Mouse (Mus musculus): Measurements from ENCODE around the gene Slc39a13. TPM values are rescaled to one million over a fixed set of nuclear protein-coding genes. Genes with fewer than 3 reads are reported as not detected.
A peak's percentile ranks its signal among the peaks of the same experiment; 100 is the strongest.

The Slc39a13 gene
- total and polyA plus RNA-seq, 2 experiments from 2014 or later = 22.3 to 26.8 TPM

DNA sequence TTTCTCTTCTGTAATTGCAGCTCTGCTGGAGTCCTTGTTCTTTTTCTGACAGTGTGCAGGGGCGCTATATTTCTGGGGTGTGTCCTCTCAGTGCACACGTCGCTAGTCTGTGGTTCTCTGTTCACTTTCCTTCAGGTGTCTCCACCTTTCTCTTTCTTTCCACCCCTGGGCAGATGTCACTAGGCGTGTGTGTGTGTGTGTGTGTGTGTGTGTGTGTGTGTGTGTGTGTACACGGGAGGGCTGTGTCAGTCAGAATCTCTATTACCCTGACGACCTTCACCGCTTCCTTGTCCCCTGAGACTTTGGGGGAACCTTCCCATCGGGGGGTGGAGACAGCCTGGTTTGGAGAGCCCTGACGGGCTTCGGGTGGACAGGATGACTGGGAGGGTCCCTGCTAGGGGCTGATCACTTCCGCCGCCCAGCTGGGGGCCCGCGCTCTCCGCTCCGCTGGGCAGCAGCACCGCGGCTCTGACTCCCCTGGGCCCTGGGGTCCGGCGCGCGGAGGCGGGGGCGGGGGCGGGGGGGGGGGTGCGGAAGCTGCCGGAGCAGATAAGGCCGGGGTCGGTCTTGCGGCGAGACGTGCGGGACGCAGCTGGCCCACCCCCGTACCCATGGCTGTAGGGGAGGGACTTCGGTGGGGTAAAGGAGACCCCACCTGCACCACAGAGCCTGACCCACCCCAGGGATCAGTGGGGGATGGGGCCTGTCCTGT is 8.3 kb upstream of the Slc39a13 start:
- peak overlapping the region; percentile 49 for H3K4me3 ChIP-seq (ENCODE audit: low read depth, low read length)
- H3K9me3 ChIP-seq (ENCODE audit: low read length) = no peaks in the 10 kb centered on the region
- H3K4me1 ChIP-seq (ENCODE audit: insufficient read depth) = 0 out of 2 replicates have a peak, but pooled peaks cover 9% of the 10 kb centered on the region
- peak overlapping the region; percentile 91 for H3K4me2 ChIP-seq (ENCODE audit: low read depth)
- TF ChIP-seq CTCF (IDR thresholded peaks at IDR 0.05; ENCODE audit: low read depth) = peak; percentile 29; the same call in 1 of the 2 replicates
- no peaks in the 10 kb centered on the region for H3K27me3 ChIP-seq (ENCODE audit: insufficient read depth, low read length)
- 3% methylated on average over 21 of the region's 36 CpGs for WGBS
- H3K27ac ChIP-seq (ENCODE audit: low read depth, low read length) = 0 out of 2 replicates have a peak overlapping the region, but pooled peaks have one; percentile 9
- ATAC-seq = peak; percentile 75
- peak; percentile 61 for DNase-seq
- H3K9ac ChIP-seq = peak overlapping the region; percentile 63
- H3K36me3 ChIP-seq (ENCODE audit: insufficient read depth) = no peaks in the 10 kb centered on the region

DNA sequence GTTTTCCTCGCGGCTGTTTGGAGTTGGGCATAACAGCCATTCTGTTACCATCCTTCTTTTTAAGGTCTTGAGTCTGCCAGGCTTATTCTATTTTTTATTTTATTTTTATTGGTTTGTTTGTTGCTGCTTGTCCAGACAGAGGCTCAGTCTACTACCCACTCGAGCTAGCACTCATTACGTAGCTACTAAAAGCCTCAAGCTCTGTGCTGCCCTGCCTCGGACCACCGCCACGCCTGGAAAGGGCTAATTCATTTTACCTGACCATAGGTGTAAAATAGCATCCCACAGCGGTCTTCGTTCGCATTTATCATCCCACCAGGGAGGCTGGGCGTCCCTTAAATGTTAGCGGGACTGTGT is 7.7 kb upstream of the Slc39a13 start:
- H3K4me2 ChIP-seq (ENCODE audit: low read depth) = peak overlapping the region; percentile 91
- peak overlapping the region; percentile 63 for H3K9ac ChIP-seq
- no peak overlapping the region for H3K27ac ChIP-seq (ENCODE audit: low read depth, low read length)
- no peaks in the 10 kb centered on the region for H3K9me3 ChIP-seq (ENCODE audit: low read length)
- peak overlapping the region; percentile 49 for H3K4me3 ChIP-seq (ENCODE audit: low read depth, low read length)
- DNase-seq (peak; percentile 17), ATAC-seq (peak; percentile 24; the same call in 1 of the 2 replicates)
- H3K4me1 ChIP-seq (ENCODE audit: insufficient read depth) = 0 out of 2 replicates have a peak, but pooled peaks cover 9% of the 10 kb centered on the region
- H3K36me3 ChIP-seq (ENCODE audit: insufficient read depth) = no peaks in the 10 kb centered on the region
- no peaks in the 10 kb centered on the region for H3K27me3 ChIP-seq (ENCODE audit: insufficient read depth, low read length)
- no peak for TF ChIP-seq CTCF (IDR thresholded peaks at IDR 0.05; ENCODE audit: low read depth)
- WGBS = 10% methylated on average over 12 of the region's 12 CpGs

DNA sequence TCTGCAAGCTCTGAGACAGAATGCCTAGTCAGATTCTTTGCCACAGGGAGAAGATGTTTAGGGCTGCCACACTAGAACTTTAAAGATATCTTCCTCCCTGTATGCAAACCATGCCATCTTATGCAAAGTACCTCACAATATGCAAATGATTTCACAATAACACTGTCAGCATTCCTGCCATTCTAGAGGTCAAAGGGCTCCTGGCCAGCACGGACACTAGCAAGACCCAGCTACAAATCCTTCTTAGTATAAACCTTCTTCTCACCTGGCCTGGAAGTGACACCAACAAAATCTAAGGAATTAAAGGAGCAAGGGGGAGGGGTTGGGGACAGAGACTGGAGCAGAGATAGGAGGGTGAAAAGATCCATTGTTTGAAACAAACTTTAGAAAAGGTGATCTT is 1.9 kb upstream of the Slc39a13 start:
- H3K9ac ChIP-seq = no peak overlapping the region
- H3K27me3 ChIP-seq (ENCODE audit: insufficient read depth, low read length) = no peaks in the 10 kb centered on the region
- WGBS = 42% methylated on average over 1 of the region's 1 CpGs
- no peaks in the 10 kb centered on the region for H3K36me3 ChIP-seq (ENCODE audit: insufficient read depth)
- no peak overlapping the region for H3K4me2 ChIP-seq (ENCODE audit: low read depth)
- peaks cover 18% of the 10 kb centered on the region for H3K4me1 ChIP-seq (ENCODE audit: insufficient read depth)
- DNase-seq (no peak), ATAC-seq (no peak)
- no peak overlapping the region for H3K27ac ChIP-seq (ENCODE audit: low read depth, low read length)
- H3K9me3 ChIP-seq (ENCODE audit: low read length) = no peaks in the 10 kb centered on the region
- H3K4me3 ChIP-seq (ENCODE audit: low read depth, low read length) = no peak overlapping the region
- TF ChIP-seq CTCF (IDR thresholded peaks at IDR 0.05; ENCODE audit: low read depth) = no peak

DNA sequence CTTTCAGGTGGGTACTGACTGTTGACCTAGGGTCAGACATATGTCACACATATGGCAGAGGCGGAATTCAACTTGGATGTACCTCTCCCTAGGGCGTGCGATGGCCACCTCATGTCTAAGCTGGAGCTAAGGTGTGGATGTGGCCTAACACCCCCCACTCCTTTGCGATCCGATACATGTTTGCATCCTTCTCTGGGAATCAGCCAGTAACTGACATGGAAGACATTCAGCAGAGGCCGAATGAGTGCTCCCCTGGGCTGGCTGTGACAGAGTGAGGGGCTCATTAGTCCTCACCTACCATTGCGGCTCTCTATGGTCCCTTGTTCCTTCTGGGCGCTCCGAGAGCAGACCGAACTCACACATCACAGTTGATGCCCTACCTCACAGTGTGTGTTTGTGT is 842 bp upstream of the Slc39a13 start:
- H3K4me1 ChIP-seq (ENCODE audit: insufficient read depth) = peaks cover 18% of the 10 kb centered on the region
- 86% methylated on average over 10 of the region's 10 CpGs for WGBS
- ATAC-seq = no peak
- peak overlapping the region; percentile 78 for H3K9ac ChIP-seq
- H3K27ac ChIP-seq (ENCODE audit: low read depth, low read length) = peak overlapping the region; percentile 70
- H3K27me3 ChIP-seq (ENCODE audit: insufficient read depth, low read length) = no peaks in the 10 kb centered on the region
- no peak for TF ChIP-seq CTCF (IDR thresholded peaks at IDR 0.05; ENCODE audit: low read depth)
- no peaks in the 10 kb centered on the region for H3K9me3 ChIP-seq (ENCODE audit: low read length)
- H3K36me3 ChIP-seq (ENCODE audit: insufficient read depth) = peaks cover 3% of the 10 kb centered on the region; the same call in 1 of the 2 replicates
- H3K4me2 ChIP-seq (ENCODE audit: low read depth) = peak overlapping the region; percentile 91
- DNase-seq = no peak
- H3K4me3 ChIP-seq (ENCODE audit: low read depth, low read length) = peak overlapping the region; percentile 88

GRCm38 (mm10) chr2:91069306-91070000 is 764 bp downstream of the Slc39a13 start:
- Histone ChIP-seq H3K36me3 (ENCODE audit: insufficient read depth) (peaks cover 8% of the 10 kb centered on the region), H3K27me3 (ENCODE audit: insufficient read depth, low read length) (no peaks in the 10 kb centered on the region), H3K4me1 (ENCODE audit: insufficient read depth) (peaks cover 18% of the 10 kb centered on the region), H3K9ac (peak overlapping the region; percentile 78), H3K27ac (ENCODE audit: low read depth, low read length) (peak overlapping the region; percentile 70), H3K4me2 (ENCODE audit: low read depth) (peak overlapping the region; percentile 91), H3K4me3 (ENCODE audit: low read depth, low read length) (peak overlapping the region; percentile 88), H3K9me3 (ENCODE audit: low read length) (no peaks in the 10 kb centered on the region)
- DNase-seq (no peak), ATAC-seq (no peak)
- WGBS = 11% methylated on average over 14 of the region's 14 CpGs
- TF ChIP-seq CTCF (IDR thresholded peaks at IDR 0.05; ENCODE audit: low read depth) = no peak

GRCm38 (mm10) chr2:91068872-91069165 is 1.4 kb downstream of the Slc39a13 start:
- peaks cover 14% of the 10 kb centered on the region for H3K36me3 ChIP-seq (ENCODE audit: insufficient read depth)
- no peak overlapping the region for H3K9ac ChIP-seq
- peak overlapping the region; percentile 91 for H3K4me2 ChIP-seq (ENCODE audit: low read depth)
- no peak for TF ChIP-seq CTCF (IDR thresholded peaks at IDR 0.05; ENCODE audit: low read depth)
- H3K4me3 ChIP-seq (ENCODE audit: low read depth, low read length) = peak overlapping the region; percentile 88
- H3K4me1 ChIP-seq (ENCODE audit: insufficient read depth) = peaks cover 18% of the 10 kb centered on the region
- H3K9me3 ChIP-seq (ENCODE audit: low read length) = no peaks in the 10 kb centered on the region
- no peak for DNase-seq
- ATAC-seq = no peak
- 43% methylated on average over 6 of the region's 6 CpGs for WGBS
- H3K27ac ChIP-seq (ENCODE audit: low read depth, low read length) = no peak overlapping the region
- H3K27me3 ChIP-seq (ENCODE audit: insufficient read depth, low read length) = no peaks in the 10 kb centered on the region

All from forebrain, postnatal 0 days (tissue).